Mouse (Mus musculus) skeletal muscle tissue, adult 2 months (tissue): Measurements from ENCODE around the gene Grk3.

Source experiments
- DNase-seq: peaks from one replicate; pipeline ENCODE4 v3.0.0-alpha.2; 2012; ENCODE audit warnings: low read depth, low spot score

The Grk3 gene

DNA sequence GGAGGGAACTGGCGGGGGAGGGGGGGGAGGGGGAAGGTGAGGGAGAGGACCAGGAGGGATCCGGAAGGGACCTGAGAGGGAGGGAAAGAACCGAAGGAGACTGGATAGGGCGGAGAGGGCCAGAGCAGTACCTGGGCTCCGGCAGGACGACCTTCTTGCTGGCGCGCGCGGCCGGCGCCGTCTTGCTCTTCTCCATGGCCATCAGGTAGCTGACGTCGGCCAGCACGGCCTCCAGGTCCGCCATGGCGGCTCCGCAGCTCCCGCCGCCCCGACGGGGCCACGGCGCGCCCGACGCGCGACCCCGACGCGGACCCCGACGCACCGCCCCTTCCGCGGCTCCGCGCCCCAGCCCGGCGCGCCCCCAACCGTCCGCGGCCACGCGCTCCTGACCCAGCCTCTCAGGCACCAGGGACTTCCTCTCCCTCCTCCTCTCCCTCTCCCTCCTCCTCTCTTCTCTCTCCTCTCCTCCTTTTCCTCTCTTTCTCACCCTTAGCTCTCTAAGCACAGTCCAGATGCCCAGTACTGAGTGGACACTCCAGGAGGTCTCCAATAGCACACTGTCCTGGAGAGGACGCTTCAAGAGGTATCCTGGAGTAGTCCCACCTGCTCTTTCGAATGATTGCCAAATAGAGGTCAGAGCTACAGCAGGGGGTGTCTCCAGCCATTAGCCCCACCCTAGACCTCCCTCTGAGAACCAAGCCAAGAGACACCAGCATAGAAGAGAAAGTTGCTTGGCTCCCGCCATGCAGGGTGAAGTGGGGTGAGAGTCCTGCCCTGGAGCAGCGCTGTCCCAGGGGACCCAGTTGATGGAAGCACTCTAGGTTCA, at the start of gene Grk3:
Grk3 (minus strand) TSS at position 556 of the 826 bp plus-strand sequence.
- DNase-seq, result no peak

DNA sequence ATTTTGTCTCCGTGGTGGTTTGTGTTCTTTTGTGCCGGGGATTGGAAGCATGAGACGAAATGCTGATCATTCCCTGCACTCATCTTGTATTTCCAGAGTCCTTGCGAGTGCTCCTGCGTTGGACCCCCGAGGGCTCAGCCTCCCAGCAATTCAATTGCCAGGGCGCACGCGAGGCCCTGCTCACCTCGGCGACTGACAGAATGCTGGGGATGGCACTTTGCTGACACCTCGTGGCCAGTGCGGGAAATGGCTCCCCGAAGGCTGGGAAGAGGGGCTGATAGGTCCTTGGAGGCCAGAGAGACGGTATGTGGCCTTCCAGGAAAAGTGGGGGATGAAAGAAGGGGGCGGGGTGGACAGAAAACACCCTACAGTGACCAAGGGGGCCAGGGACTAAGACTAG, 38.7 kb upstream of the Grk3 start:
- DNase-seq, result peak; percentile 60

DNA sequence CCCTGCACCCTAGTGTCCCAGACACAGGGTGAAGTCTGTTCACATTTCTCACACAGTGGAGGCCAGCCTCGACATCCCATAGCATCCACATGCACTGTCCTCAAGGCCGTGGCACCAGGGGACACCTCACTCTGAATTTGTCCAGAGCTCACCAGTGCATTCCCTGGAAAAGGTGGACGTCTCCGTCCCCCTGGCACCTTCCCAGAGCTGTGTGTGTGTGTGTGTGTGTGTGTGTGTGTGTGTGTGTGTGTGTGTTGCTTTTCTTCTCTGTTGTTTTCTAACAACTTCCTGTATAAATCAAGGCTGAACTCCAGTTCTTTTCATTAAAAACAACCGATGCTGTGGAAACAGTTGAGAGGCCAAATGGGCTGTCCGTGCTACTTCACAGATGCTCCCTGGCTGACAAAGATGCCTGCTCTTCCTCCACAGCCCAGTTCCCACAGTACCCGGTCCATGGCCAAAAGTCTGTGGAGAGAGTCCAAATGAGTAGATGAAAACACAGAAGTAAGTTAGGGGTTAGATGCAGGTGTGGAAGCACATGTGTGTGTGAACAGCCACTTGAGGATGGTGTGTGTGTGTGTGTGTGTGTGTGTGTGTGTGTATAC, 35.1 kb upstream of the Grk3 start:
- DNase-seq, result no peak

DNA sequence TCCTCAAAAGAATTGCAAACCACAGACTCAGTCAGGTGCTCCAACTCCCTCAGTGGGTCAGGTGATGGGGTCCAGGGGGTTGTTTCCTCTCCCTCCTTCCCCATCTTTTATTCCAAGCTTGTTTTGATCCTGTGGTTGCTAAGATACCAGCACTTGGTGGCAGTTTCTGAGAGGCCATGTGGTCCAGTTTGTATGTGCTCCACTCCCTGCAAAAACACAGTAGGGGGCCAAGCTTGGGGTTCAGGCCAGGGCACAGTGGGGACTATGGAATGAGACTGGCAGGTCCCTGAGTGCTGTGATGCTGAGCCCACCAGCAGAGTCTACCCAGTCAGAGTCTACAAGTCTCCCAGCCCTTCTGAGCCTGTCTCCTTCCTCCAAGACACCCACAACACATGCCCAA, 34.3 kb upstream of the Grk3 start:
- DNase-seq, result no peak

DNA sequence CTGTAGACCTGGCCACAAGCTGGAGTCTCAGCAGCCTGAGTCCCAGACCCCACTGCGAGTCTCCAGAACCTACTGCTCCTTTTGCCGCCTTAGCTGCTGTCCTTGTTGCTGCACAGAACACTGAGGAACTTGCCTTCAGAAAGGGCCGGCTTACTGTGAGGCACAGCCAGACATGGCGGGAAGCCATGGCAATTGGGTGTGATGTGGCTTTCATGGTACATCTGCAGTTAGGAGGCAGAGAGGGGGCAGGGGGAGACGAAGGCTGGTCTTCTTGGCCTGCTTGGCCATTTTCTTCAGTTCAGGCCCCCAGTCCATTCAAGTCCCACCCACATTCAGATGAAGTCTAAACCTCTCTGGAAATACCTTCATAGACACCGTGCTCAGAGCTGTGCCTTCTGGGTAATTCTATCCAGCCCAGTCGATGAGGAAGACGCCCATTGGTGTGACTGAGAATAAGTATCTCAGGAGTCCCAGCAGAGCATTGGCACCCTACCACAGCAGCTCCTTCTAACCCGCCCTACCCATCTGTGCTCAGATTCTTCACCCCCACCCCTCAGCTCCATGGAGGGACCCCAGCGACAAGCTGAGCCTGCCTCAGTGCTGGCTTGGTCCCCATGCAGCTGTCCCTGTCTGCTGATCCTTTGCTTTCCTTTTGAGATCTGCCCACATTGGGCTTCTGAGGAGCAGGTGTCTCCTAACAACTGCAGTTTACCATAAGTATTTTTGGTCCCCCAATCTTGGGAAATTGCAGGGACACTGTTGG, 30.1 kb upstream of the Grk3 start:
- DNase-seq, result no peak

DNA sequence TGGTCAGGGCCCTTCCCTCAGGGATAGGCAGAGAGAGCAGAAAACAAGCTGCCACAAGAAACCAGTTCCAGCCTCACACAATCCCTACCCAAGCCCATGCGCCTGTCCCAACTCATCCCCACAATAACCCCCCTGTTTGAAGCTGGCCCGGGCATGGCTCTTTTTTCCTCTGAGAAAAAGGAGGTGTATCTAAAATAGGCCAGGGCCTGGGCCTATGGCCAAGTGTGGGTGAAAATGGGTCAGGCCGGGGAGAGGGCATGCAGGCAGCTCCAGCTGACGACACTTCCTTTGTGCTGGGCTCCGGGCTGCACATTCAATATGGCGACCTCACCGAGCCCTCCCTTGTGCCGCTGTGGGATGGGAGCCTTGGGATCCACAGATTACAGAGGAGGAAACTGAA, 27.9 kb upstream of the Grk3 start:
- DNase-seq, result peak; percentile 36

DNA sequence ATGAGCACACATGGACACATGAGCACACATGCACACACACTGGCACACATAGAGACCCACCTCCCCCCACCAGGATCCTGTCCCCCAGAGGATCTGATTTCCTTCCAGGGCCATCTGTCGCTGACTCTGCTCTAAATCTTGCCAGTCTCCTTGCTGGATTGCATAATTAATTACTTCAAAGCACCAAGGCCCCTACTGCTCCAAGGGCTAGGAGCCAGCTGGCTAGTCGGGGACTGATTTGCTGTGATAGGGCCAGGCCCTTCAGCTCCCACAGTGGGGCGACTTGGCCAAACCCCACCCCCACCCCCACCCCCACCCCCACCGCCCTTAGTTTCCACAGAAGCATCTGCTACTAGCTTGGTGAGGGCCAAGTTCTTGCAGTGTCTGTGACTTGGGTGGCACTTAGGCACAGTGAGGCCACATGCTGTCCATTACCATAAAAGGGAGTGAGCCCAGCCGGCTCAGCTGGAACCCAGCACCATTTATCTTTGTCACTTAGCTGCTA, 26.0 kb upstream of the Grk3 start:
- peak; percentile 84 for DNase-seq

GRCm38 (mm10) chr5:113040776-113041175, 25.2 kb upstream of the Grk3 start:
- DNase-seq, result no peak

DNA sequence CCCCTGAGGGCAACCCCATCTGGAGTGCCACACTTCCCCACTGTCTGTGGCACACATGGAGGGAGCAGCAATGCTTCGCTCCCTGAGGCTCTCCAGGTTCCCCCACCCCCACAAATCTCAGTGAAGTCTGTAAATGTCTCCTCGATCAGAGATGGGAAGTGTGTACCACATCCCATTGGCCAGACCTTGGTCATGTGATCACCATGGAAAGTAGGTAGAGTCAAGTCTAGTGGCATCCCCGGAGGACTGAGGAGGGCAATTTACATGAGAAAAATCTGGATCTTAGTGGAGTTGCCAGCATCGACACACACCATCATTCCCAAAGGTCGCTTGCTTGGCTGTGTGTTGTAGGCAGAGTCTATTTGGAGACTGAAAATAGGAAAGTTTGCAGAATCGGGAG, 23.0 kb upstream of the Grk3 start:
- no peak for DNase-seq

DNA sequence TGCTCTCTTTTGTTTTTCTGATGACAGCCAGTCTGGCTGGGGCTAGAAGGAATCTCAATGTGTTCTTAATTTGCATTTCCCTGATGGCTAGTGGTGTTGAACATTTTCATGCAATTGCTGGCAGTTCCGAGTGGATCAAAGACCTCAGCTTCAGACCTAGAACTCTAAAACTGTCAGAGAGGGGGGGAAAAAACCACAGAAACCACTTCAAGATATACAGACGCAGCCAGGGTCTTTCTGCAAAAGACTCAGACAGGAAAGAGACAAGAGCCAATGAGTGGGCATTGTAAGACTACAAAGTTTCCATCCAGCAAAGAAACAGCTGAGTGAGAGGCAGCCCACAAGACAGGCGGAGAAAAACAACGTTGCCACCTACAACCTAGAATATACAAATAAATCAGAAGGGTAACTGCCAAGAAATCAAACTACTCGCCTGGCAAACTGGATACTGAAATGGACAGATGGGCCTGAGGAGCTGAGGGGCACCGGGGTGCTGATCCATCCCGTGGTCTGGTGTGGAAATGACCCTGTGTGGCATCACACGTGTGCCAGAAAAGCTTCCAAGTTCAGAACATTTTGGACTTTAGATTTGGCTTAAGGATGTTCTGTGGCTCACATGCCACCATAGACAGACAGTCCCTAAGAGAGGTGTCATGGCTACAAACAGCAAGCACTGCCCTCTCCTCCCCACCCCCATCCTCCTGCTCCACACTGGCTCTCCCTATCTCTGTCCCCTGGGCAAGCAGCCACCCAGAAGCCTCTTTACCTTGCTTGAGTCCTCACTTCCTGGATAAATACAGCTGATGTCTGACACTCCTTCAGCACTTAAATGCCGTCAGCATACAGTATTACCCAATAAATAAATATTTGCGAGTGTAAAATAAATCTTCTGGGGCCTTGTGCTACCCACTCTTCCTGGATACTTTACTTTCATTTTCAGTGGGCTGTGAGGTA, 19.8 kb upstream of the Grk3 start:
- no peak for DNase-seq

GRCm38 (mm10) chr5:113031201-113031754, 15.7 kb upstream of the Grk3 start:
- DNase-seq, result no peak

DNA sequence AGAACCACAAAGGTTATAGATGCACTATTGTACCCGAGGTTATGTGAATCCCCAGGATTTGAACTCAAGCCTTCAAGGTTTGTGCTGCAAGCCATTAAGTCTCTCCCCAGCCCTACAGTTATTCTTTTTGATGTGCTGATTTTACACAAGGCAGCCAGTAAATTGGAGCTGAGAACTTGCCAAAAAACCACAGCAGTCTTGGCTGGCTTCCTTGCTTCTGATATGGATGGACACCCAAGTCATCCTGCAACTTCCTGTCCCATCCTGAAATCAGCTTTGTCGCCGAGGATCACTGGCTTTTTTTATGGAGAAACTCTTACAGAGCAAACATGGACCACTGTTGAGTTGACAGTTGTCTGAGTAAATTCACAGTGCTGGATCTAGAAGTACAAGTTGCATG, 14.5 kb upstream of the Grk3 start:
- DNase-seq, result no peak

DNA sequence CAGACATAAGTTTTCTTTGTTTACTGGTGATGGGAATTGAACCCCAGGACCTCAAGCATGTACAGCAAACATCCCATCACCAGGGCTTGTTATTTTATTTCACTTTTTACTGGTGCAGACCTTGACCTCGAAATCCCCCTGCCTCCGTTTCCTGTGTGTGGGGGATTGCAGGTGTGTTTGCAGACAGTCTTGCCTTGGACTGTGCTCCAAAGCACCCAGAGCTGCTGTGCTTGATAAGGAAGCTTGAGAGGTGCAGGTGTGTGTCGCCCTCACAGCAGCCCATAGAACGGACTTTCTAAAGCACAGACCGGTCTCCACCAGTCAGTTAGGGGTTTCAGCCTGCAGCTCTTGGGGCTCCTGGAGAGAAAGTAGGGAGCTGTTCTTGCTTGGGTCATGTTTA, 11.1 kb upstream of the Grk3 start:
- no peak for DNase-seq

DNA sequence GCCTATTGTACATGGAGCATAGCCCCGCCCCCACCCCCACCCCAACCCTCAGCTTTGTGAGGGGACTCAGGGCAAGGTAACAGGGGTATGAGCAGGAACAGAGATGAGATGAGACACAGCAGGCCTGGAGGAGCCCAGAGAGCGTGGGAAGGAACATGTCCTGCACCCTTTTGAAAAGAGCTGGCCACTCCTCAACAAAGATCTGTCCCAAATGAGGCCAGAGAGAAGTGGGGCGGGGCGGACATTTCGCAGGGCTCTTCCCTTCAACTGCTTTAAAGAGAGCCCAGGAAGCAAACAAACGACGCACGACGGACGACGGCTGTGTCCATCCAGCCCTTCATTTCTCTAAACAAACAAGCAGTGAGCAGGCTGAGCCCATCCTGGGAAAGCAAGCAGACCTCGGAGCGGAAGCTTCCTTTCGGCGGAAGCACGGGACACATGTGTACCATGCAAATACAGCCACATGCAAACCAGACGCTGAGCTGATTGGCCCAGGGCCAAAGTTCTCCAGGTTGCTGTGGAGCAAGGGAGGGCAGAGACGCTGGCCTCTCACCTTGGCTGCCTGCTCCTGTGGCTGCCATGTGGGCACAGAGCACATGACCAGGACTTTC, 8.7 kb upstream of the Grk3 start:
- DNase-seq, result peak; percentile 36

DNA sequence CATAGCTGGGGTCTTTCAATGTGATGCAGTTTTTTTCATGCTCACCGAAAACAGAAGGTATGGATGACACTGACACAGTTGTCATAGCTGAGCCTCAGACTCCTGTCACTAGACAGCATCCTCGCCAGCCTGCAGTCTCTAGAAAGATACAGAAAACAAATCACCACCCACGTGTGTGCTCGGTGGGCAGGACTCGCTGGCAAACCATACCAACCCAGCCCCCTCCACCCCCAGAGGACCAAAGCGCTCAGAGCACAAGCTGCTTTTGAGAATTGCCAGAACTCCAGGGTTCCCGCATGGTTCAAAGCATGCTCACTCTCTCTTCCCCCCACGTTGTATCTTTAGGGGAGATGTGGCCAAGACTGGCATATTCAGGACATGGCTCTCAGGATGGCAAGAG, 2.6 kb upstream of the Grk3 start:
- no peak for DNase-seq

- no peak for DNase-seq
Measured at GRCm38 (mm10) chr5:113017004-113017403, 1.4 kb upstream of the Grk3 start.

DNA sequence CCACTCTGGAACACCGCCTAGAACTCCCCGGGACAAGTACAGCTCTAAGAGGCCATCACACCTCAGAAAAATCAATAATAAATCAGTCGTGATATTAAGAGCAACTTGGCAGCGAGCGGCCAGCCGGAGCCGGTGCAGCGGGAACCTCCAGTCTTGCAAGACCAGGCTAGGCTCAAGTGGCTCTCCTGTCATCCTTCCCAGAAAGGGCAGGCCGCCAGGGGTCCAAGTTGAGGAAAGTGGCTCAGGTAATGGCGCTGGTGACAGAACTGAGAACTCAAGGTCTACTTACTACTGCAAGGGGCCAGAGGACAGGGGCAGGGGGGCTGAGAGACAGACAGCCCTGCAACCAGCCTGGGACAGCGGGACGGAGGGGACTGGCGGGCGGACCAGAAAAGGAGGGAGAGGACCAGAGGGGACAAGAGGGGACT, 769 bp downstream of the Grk3 start:
- peak; percentile 57 for DNase-seq

DNA sequence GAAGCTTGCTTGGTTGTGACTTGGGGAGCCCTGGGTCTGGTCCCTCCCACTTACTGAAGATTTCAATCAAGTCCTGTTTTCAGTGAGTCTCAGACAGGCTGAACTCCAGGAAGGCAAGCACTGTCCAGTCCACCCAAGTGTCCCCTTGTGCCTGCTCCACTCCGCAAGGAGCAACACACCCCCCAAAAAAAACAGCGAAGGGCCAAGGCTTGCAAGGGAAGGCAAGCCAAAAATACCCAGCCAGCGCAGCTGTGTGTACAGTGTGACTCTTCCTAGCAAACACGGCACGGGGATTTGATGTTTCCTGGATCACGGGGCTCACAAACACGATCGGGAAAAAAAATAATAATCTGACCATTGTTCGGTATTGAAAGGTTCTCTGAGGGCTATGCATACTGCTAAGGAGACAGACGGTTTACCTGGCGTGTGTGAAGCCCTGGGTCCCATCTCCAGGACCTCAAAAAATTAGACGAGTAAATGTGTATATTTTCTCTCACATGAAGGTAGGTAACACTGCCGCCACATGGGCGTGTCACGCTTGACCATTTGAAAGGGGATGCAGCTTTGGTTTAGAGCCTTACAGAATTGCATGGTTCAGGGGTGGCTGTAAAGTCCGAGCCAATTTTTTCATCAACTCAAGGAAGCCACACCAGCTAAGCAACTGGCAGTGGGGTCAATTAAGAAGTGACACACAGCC, 1.3 kb downstream of the Grk3 start:
- DNase-seq, result no peak

DNA sequence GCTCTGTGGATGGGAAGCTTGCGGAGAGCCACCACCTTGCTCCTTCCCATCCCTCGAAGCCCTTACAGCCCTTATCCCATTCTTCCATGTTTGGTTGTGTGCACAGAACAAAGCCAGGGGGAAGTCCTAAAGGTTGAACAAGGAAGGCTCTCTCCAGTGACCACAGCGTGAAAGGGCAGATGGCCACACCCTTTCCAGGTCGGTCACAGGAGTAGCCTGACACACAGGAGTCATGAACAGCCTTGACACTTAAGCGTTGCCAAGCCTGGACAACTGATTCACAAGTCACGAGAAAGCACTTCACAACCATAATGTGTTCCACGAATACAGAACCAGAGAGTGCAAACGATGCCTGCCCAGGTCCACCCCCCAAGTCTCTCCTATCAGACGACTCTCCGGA, 3.7 kb downstream of the Grk3 start:
- DNase-seq, result no peak
